In genomic region chr2:164940140-164940830, GRCm38 (mm10) we compare ENCODE assay signal across 11 mouse cellular contexts. TPM values are rescaled to one million over a fixed set of nuclear protein-coding genes. Genes with fewer than 3 reads are reported as not detected.
DNase-seq lines count a peak whose midpoint lies in the region; ATAC-seq and TF ChIP-seq lines count a peak whose summit lies in the region.
"Had no signal": no experiment of that assay in that cellular context is flagged by ENCODE, and none has a peak within 500 bp of the region (broad histone marks: within the 10 kb centered on the region; RNA-seq: fewer than 3 reads in every experiment).

TSS of gene Mmp9 (plus strand) at chr2:164940780.

- no peak within 1 kb of the TSS; the same call in 1 of the 2 replicates for H3K4me2 ChIP-seq in forebrain, embryonic 13.5 days
- no peak within 1 kb of the TSS for H3K4me2 ChIP-seq in forebrain, embryonic 11.5 days (ENCODE audit: low read depth, low read length, severe bottlenecking)
- no peak within 1 kb of the TSS for H3K4me2 ChIP-seq in limb, embryonic 15.5 days

- 23% methylated on average over 10 of the region's 10 CpGs for whole genome bisulfite sequencing in forebrain, embryonic 13.5 days
- 21% methylated on average over 10 of the region's 10 CpGs for WGBS in forebrain, embryonic 11.5 days
- 20% methylated on average over 10 of the region's 10 CpGs for WGBS in limb, embryonic 15.5 days

- intact Hi-C loops in left cerebral cortex, postnatal 25 days (cut with DNase I): no loop called here

- no peak for ATAC-seq in forebrain, embryonic 13.5 days
- no peak for ATAC-seq in forebrain, embryonic 11.5 days (replicated peaks; ENCODE audit: low FRiP score)
- no peak for ATAC-seq in erythroblast, adult 5-6 weeks (replicated peaks; ENCODE audit: low FRiP score, poor library complexity, severe bottlenecking)
- ATAC-seq in limb, embryonic 15.5 days (ENCODE audit: insufficient number of reproducible peaks, low FRiP score, low TSS enrichment, low read depth): no peak
- ATAC-seq: Patski had no signal

- H3K79me2 ChIP-seq in C2C12 (ENCODE audit: control insufficient read depth, insufficient read depth): no peaks in the 10 kb centered on the region

- peak within 1 kb of the TSS; percentile 57; the same call in 1 of the 2 replicates for H3K27ac ChIP-seq in forebrain, embryonic 13.5 days
- H3K27ac ChIP-seq in forebrain, embryonic 11.5 days (ENCODE audit: low read depth, low read length): no peak within 1 kb of the TSS
- no peak within 1 kb of the TSS for H3K27ac ChIP-seq in limb, embryonic 15.5 days
- H3K27ac ChIP-seq: liver, embryonic 15.5 days had no signal

- H3ac ChIP-seq in C2C12 (ENCODE audit: control insufficient read depth, insufficient read length, low read depth): no peak within 1 kb of the TSS

- H3K27me3 ChIP-seq in forebrain, embryonic 13.5 days: peaks cover 44% of the 10 kb centered on the region
- H3K27me3 ChIP-seq in forebrain, embryonic 11.5 days (ENCODE audit: control insufficient read depth, insufficient read depth, low read length): peaks cover 17% of the 10 kb centered on the region; the same call in 1 of the 2 replicates
- H3K27me3 ChIP-seq in C2C12 (ENCODE audit: control insufficient read depth, insufficient read depth, insufficient read length): no peaks in the 10 kb centered on the region
- peaks cover 47% of the 10 kb centered on the region for H3K27me3 ChIP-seq in limb, embryonic 15.5 days
- H3K27me3 ChIP-seq: Patski had no signal

- no peak within 1 kb of the TSS for H3K4me3 ChIP-seq in forebrain, embryonic 13.5 days
- H3K4me3 ChIP-seq in forebrain, embryonic 11.5 days (ENCODE audit: low read depth, low read length): no peak within 1 kb of the TSS
- H3K4me3 ChIP-seq in C2C12 (ENCODE audit: insufficient read depth, poor library complexity, severe bottlenecking): no peak within 1 kb of the TSS
- no peak within 1 kb of the TSS for H3K4me3 ChIP-seq in limb, embryonic 15.5 days
- H3K4me3 ChIP-seq: liver, embryonic 15.5 days had no signal

- H3K36me3 ChIP-seq in forebrain, embryonic 13.5 days (ENCODE audit: poor library complexity, severe bottlenecking): no peaks in the 10 kb centered on the region
- H3K36me3 ChIP-seq in forebrain, embryonic 11.5 days (ENCODE audit: control insufficient read depth, insufficient read depth, low read length): no peaks in the 10 kb centered on the region
- H3K36me3 ChIP-seq in C2C12 (ENCODE audit: control insufficient read depth, insufficient read depth): no peaks in the 10 kb centered on the region
- no peaks in the 10 kb centered on the region for H3K36me3 ChIP-seq in limb, embryonic 15.5 days
- H3K36me3 ChIP-seq: liver, embryonic 15.5 days had no signal

- no peak for DNase-seq in forebrain, embryonic 11.5 days (ENCODE audit: low spot score)
- no peak for DNase-seq in left cerebral cortex, postnatal 25 days (ENCODE audit: low spot score in 2 of 2)
- DNase-seq in layer of hippocampus, postnatal 25 days (ENCODE audit: extremely low spot score in 1 of 2, low spot score in 1 of 2): no peak
- DNase-seq in kidney, postnatal 4 days: no peak
- DNase-seq: gastrocnemius, postnatal 36 days had no signal

- H3K9me3 ChIP-seq in forebrain, embryonic 13.5 days (replicated peaks): no peaks in the 10 kb centered on the region
- no peaks in the 10 kb centered on the region for H3K9me3 ChIP-seq in forebrain, embryonic 11.5 days (ENCODE audit: control insufficient read depth, low read length)
- H3K9me3 ChIP-seq in limb, embryonic 15.5 days: no peaks in the 10 kb centered on the region
- H3K9me3 ChIP-seq: liver, embryonic 15.5 days had no signal

- H3K4me1 ChIP-seq in forebrain, embryonic 13.5 days: peaks cover 21% of the 10 kb centered on the region
- peaks cover 14% of the 10 kb centered on the region; the same call in 1 of the 2 replicates for H3K4me1 ChIP-seq in forebrain, embryonic 11.5 days (replicated peaks; ENCODE audit: control insufficient read depth, insufficient read depth, low read length)
- peaks cover 26% of the 10 kb centered on the region for H3K4me1 ChIP-seq in limb, embryonic 15.5 days

- no peaks in the 10 kb centered on the region for H3K79me3 ChIP-seq in C2C12 (ENCODE audit: low read depth)

- no peak within 1 kb of the TSS for H3K9ac ChIP-seq in forebrain, embryonic 13.5 days
- H3K9ac ChIP-seq in forebrain, embryonic 11.5 days (ENCODE audit: low read length): no peak within 1 kb of the TSS
- no peak within 1 kb of the TSS for H3K9ac ChIP-seq in limb, embryonic 15.5 days
- H3K9ac ChIP-seq: liver, embryonic 15.5 days had no signal

- no peak for TF ChIP-seq CTCF in C2C12 (IDR thresholded peaks at IDR 0.05; ENCODE audit: control insufficient read depth, insufficient read depth, insufficient read length)

TF ChIP-seq in C2C12, 6 proteins besides CTCF, POLR2A, EP300 and RAD21:
- TF ChIP-seq CEBPB (IDR thresholded peaks at IDR 0.05; ENCODE audit: low read depth) (no peak), FOSL1 (IDR thresholded peaks at IDR 0.05; ENCODE audit: insufficient read depth, low read length, poor library complexity, severe bottlenecking) (no peak), MYOD1 (IDR thresholded peaks at IDR 0.05; ENCODE audit: control insufficient read depth, insufficient read length, low read depth) (peak; percentile 66)
TF ChIP-seq in C2C12: peak in this region for 1.

RNA-seq across cellular contexts. Expression of gene Mmp9, which starts in this region (rescaled TPM):
- 8.6 and 10.6 TPM in 2 replicates for polyA plus RNA-seq in forebrain, embryonic 13.5 days (2015; fragmentation: Nextera tagmentation; extraction: Ambion mirVana)
- 0.71 and 1.0 TPM in 2 replicates for polyA plus RNA-seq in forebrain, embryonic 11.5 days (2014; fragmentation: Nextera tagmentation; extraction: Ambion mirVana)
- 1.1 TPM for polyA plus RNA-seq in C2C12 (2012; fragmentation: generic; extraction: Trizol)
- 73.6 and 120 TPM in 2 replicates for total RNA-seq in erythroblast, adult 5-6 weeks (2015; ENCODE audit: low replicate concordance)
- total RNA-seq in erythroblast, adult 5-6 weeks (2017; ENCODE audit: low replicate concordance): 31.4 and 35.7 TPM in 2 replicates
- polyA plus RNA-seq in limb, embryonic 15.5 days (2015; fragmentation: Nextera tagmentation; extraction: Ambion mirVana): 22.2 and 52.4 TPM in 2 replicates
- 1 to 10 TPM; 1.9 to 2.0 TPM for total RNA-seq in left cerebral cortex, postnatal 25 days (2021)
- total RNA-seq in layer of hippocampus, postnatal 25 days (2021): 1 to 10 TPM; 1.5 to 1.8 TPM

Comparison
In these comparisons a context has a peak if more than half of its experiments do, and no peak if none do; other contexts are left out.
1. RNA of gene Mmp9 (total RNA-seq): 31.4 to 120 TPM in erythroblast, adult 5-6 weeks; 1.9 to 2.0 TPM in left cerebral cortex, postnatal 25 days and 1.5 to 1.8 TPM in layer of hippocampus, postnatal 25 days; every median in the first group is over 10 times any median in the second.